Mouse (Mus musculus) lung, postnatal 0 days (tissue): ENCODE measurements around the gene Rbms1.

Source experiments
- CTCF ChIP-seq: IDR thresholded peaks from 2 replicates; pipeline ENCODE4 v1.5.1; 2016; ENCODE audit warnings: antibody characterized with exemption, mild to moderate bottlenecking
- EP300 ChIP-seq: IDR thresholded peaks from 2 replicates; pipeline ENCODE4 v1.6.1; 2016; ENCODE audit warnings: antibody characterized with exemption, mild to moderate bottlenecking, control low read depth

DNA sequence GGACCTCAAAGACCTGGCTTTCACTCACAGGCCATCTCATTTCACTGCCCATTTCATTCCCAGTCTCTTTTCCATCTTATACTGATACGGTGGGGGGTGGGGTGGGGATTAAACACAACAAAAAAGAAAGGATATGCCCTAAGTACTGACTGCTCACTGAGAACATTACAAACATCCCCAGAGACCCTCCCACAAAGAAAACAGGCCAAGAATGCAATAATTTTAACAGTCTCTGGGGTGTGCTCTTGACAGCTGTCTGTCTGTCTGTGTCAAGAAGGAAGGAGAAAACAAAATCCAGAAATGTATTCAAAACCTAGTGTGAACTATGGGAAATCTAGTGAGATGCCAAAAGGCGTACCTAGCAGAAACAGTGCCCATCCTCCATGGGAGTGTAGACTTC lies 86.1 kb downstream of the Rbms1 start:
- TF ChIP-seq CTCF = no peak
- no peak for TF ChIP-seq EP300
